Comparison of ENCODE assay signal across 17 mouse cellular contexts in the genomic region with DNA sequence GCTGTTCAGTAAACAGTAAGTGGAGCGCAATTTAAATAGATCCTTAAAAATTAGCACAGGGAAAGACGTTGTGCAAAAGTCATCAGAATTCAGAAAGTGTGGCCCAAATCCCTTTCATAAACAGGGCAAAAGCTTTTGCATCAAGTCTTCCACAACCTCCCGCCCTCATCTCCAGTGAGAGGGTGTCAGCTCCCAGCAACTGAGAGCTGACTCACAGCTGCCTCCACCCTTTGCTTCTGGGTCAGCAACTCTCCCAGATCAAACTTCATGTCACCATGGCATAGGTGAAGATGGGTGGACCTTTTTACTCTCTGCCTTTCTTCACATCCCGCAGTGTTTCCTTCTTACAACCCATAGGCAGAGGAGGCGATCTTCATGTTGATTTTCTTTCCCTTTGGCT.
"Had no signal": no experiment of that assay in that cellular context is flagged by ENCODE, and none has a peak within 500 bp of the region (broad histone marks: within the 10 kb centered on the region; RNA-seq: fewer than 3 reads in every experiment).

No protein-coding gene starts in this region.

- DNase-seq: liver, postnatal 0 days; right cerebral cortex, adult 18-20 months; right cerebral cortex, postnatal 14 days; spleen, adult 18-20 months; thymus, adult 18-20 months; thymus, postnatal 36 days had no signal

- H3K4me2 ChIP-seq: limb, embryonic 12.5 days; limb, embryonic 15.5 days; liver, embryonic 11.5 days; lung, embryonic 14.5 days; midbrain, embryonic 12.5 days; midbrain, embryonic 15.5 days; neural tube, embryonic 12.5 days; neural tube, embryonic 15.5 days had no signal

- ATAC-seq: liver, postnatal 0 days; lung, postnatal 0 days; midbrain, embryonic 15.5 days had no signal

- H3K4me1 ChIP-seq: limb, embryonic 12.5 days; midbrain, embryonic 12.5 days; midbrain, embryonic 15.5 days; neural tube, embryonic 12.5 days; neural tube, embryonic 15.5 days had no signal

- H3K4me3 ChIP-seq: limb, embryonic 12.5 days; limb, embryonic 15.5 days; midbrain, embryonic 12.5 days; midbrain, embryonic 15.5 days; neural tube, embryonic 12.5 days; neural tube, embryonic 15.5 days had no signal

- H3K9me3 ChIP-seq: limb, embryonic 12.5 days; limb, embryonic 15.5 days; midbrain, embryonic 12.5 days; midbrain, embryonic 15.5 days; neural tube, embryonic 12.5 days; neural tube, embryonic 15.5 days had no signal

- H3K27me3 ChIP-seq: limb, embryonic 12.5 days; limb, embryonic 15.5 days; midbrain, embryonic 12.5 days; midbrain, embryonic 15.5 days; neural tube, embryonic 12.5 days; neural tube, embryonic 15.5 days had no signal

- H3K27ac ChIP-seq: limb, embryonic 12.5 days; limb, embryonic 15.5 days; liver, embryonic 14.5 days; macrophage; midbrain, embryonic 12.5 days; midbrain, embryonic 15.5 days; neural tube, embryonic 12.5 days; neural tube, embryonic 15.5 days had no signal

- H3K9ac ChIP-seq: limb, embryonic 12.5 days; limb, embryonic 15.5 days; liver, embryonic 14.5 days; liver, postnatal 0 days; lung, embryonic 14.5 days; midbrain, embryonic 12.5 days; midbrain, embryonic 15.5 days; neural tube, embryonic 12.5 days; neural tube, embryonic 15.5 days had no signal

- H3K36me3 ChIP-seq: limb, embryonic 12.5 days; limb, embryonic 15.5 days; midbrain, embryonic 12.5 days; midbrain, embryonic 15.5 days; neural tube, embryonic 12.5 days; neural tube, embryonic 15.5 days had no signal
